Mouse (Mus musculus) left cerebral cortex, adult 11 months (tissue): ENCODE measurements around the gene Uqcc1.

Source experiments
- DNase-seq: peaks from one replicate; pipeline ENCODE4 v3.0.0; 2022; ENCODE audit warnings: low spot score

The Uqcc1 gene

GRCm38 (mm10) chr2:155812637-155813036 lies 117.5 kb downstream of the Uqcc1 start:
- no peak for DNase-seq

GRCm38 (mm10) chr2:155811821-155812396 lies 118.2 kb downstream of the Uqcc1 start:
- DNase-seq, result peak; percentile 81

GRCm38 (mm10) chr2:155809620-155810019 lies 120.5 kb downstream of the Uqcc1 start:
- no peak for DNase-seq

GRCm38 (mm10) chr2:155807408-155807807 lies 122.7 kb downstream of the Uqcc1 start:
- DNase-seq, result no peak

GRCm38 (mm10) chr2:155806548-155806947 lies 123.6 kb downstream of the Uqcc1 start:
- no peak for DNase-seq

GRCm38 (mm10) chr2:155805925-155806255 lies 124.2 kb downstream of the Uqcc1 start:
- no peak for DNase-seq

GRCm38 (mm10) chr2:155805231-155805924 lies 124.7 kb downstream of the Uqcc1 start:
- no peak for DNase-seq

GRCm38 (mm10) chr2:155804053-155804452 lies 126.1 kb downstream of the Uqcc1 start:
- no peak for DNase-seq

GRCm38 (mm10) chr2:155802761-155803160 lies 127.3 kb downstream of the Uqcc1 start:
- no peak for DNase-seq

GRCm38 (mm10) chr2:155798613-155799012 lies 131.5 kb downstream of the Uqcc1 start:
- DNase-seq, result no peak
